ENCODE assay signal across 26 mouse cellular contexts in genomic region chr7:113367440-113367839, GRCm38 (mm10). TPM values are rescaled to one million over a fixed set of nuclear protein-coding genes. Genes with fewer than 3 reads are reported as not detected.
DNase-seq lines count a peak whose midpoint lies in the region; ATAC-seq and TF ChIP-seq lines count a peak whose summit lies in the region.
"Had no signal": no experiment of that assay in that cellular context is flagged by ENCODE, and none has a peak within 500 bp of the region (broad histone marks: within the 10 kb centered on the region; RNA-seq: fewer than 3 reads in every experiment).

No protein-coding gene starts in this region.

- peak overlapping the region; percentile 79 for H3K4me3 ChIP-seq in erythroblast, embryonic 14.5 days (replicated peaks)
- no peak overlapping the region for H3K4me3 ChIP-seq in hindbrain, embryonic 15.5 days
- no peak overlapping the region for H3K4me3 ChIP-seq in hindbrain, embryonic 12.5 days
- peak overlapping the region; percentile 72; the same call in 1 of the 2 replicates for H3K4me3 ChIP-seq in testis, adult 2 months (ENCODE audit: control insufficient read depth, low read depth, low read length)

- no peak overlapping the region for H3K27ac ChIP-seq in hindbrain, embryonic 15.5 days (replicated peaks)
- H3K27ac ChIP-seq in hindbrain, embryonic 12.5 days: no peak overlapping the region
- no peak overlapping the region for H3K27ac ChIP-seq in testis, adult 2 months (ENCODE audit: control insufficient read depth, insufficient read depth, low read depth, low read length)
- H3K27ac ChIP-seq: embryonic facial prominence, embryonic 13.5 days; macrophage; midbrain, embryonic 12.5 days; stomach, postnatal 0 days had no signal

- peaks cover 31% of the 10 kb centered on the region for H3K4me1 ChIP-seq in erythroblast, embryonic 14.5 days (ENCODE audit: control insufficient read depth)
- peaks cover 26% of the 10 kb centered on the region for H3K4me1 ChIP-seq in hindbrain, embryonic 15.5 days (replicated peaks)
- H3K4me1 ChIP-seq in hindbrain, embryonic 12.5 days: peaks cover 13% of the 10 kb centered on the region
- H3K4me1 ChIP-seq in testis, adult 2 months (ENCODE audit: control insufficient read depth, insufficient read depth, low read length): no peaks in the 10 kb centered on the region

- H3K36me3 ChIP-seq in erythroblast, embryonic 14.5 days (ENCODE audit: control insufficient read depth): no peaks in the 10 kb centered on the region; the same call in 1 of the 2 replicates
- no peaks in the 10 kb centered on the region for H3K36me3 ChIP-seq in hindbrain, embryonic 15.5 days
- no peaks in the 10 kb centered on the region for H3K36me3 ChIP-seq in hindbrain, embryonic 12.5 days
- H3K36me3 ChIP-seq in testis, adult 2 months (ENCODE audit: control insufficient read depth, insufficient read depth, low read length): no peaks in the 10 kb centered on the region; the same call in 1 of the 2 replicates
- H3K36me3 ChIP-seq: embryonic facial prominence, embryonic 13.5 days; midbrain, embryonic 12.5 days had no signal

- no peaks in the 10 kb centered on the region for H3K9me3 ChIP-seq in erythroblast, embryonic 14.5 days (ENCODE audit: control insufficient read depth, low read length)
- no peaks in the 10 kb centered on the region for H3K9me3 ChIP-seq in hindbrain, embryonic 15.5 days
- H3K9me3 ChIP-seq in hindbrain, embryonic 12.5 days (replicated peaks): no peaks in the 10 kb centered on the region
- H3K9me3 ChIP-seq: embryonic facial prominence, embryonic 13.5 days; midbrain, embryonic 12.5 days had no signal

- ATAC-seq in erythroblast, adult 5-6 weeks (replicated peaks; ENCODE audit: low FRiP score, poor library complexity, severe bottlenecking): no peak
- ATAC-seq in hindbrain, embryonic 15.5 days (ENCODE audit: low FRiP score, low read depth): no peak
- no peak for ATAC-seq in hindbrain, embryonic 12.5 days (ENCODE audit: low FRiP score)

- DNase-seq in testis, postnatal 10 days (ENCODE audit: low spot score): no peak
- no peak for DNase-seq in kidney, postnatal 14 days
- DNase-seq in urinary bladder, adult 2 months (ENCODE audit: low spot score): no peak
- DNase-seq: adrenal gland, postnatal 14 days; cerebellum, adult 11 months; cerebellum, postnatal 10 days; gastrocnemius, postnatal 25 days; kidney, adult 11 months; thymus, postnatal 25 days had no signal

- no peak overlapping the region for H3K9ac ChIP-seq in hindbrain, embryonic 15.5 days
- H3K9ac ChIP-seq in hindbrain, embryonic 12.5 days: no peak overlapping the region

- TF ChIP-seq CTCF in testis, adult 2 months (IDR thresholded peaks at IDR 0.05; ENCODE audit: control insufficient read depth, insufficient read depth, insufficient replicate concordance, low read depth, low read length): no peak

- no peaks in the 10 kb centered on the region for H3K27me3 ChIP-seq in erythroblast, embryonic 14.5 days (ENCODE audit: control insufficient read depth)
- no peaks in the 10 kb centered on the region for H3K27me3 ChIP-seq in hindbrain, embryonic 15.5 days
- H3K27me3 ChIP-seq in hindbrain, embryonic 12.5 days: no peaks in the 10 kb centered on the region
- H3K27me3 ChIP-seq in testis, adult 2 months (ENCODE audit: control insufficient read depth, insufficient read depth, low read length): no peaks in the 10 kb centered on the region
- H3K27me3 ChIP-seq: midbrain, embryonic 12.5 days had no signal

- WGBS in hindbrain, embryonic 15.5 days: 62% methylated on average over 4 of the region's 4 CpGs
- WGBS in hindbrain, embryonic 12.5 days: 73% methylated on average over 4 of the region's 4 CpGs

- no peak for TF ChIP-seq POLR2A in testis, adult 2 months (IDR thresholded peaks at IDR 0.05; ENCODE audit: control insufficient read depth, low read depth, low read length)

- H3K4me2 ChIP-seq in hindbrain, embryonic 15.5 days: peak overlapping the region; percentile 75; the same call in 1 of the 2 replicates
- no peak overlapping the region for H3K4me2 ChIP-seq in hindbrain, embryonic 12.5 days (replicated peaks)

RNA-seq across cellular contexts. Expression of gene Btbd10, which starts 1.8 kb away (rescaled TPM):
- 0.30 and 1.3 TPM in 2 replicates for polyA plus RNA-seq in erythroblast, embryonic 14.5 days (2012)
- 9.2 and 10.2 TPM in 2 replicates for total RNA-seq in erythroblast, adult 5-6 weeks (2015; ENCODE audit: low replicate concordance)
- 10.6 and 11.5 TPM in 2 replicates for total RNA-seq in erythroblast, adult 5-6 weeks (2017; ENCODE audit: low replicate concordance)
- 75.2 and 75.3 TPM in 2 replicates for polyA plus RNA-seq in hindbrain, embryonic 15.5 days (2015; fragmentation: Nextera tagmentation; extraction: Ambion mirVana)
- 42.8 and 45.4 TPM in 2 replicates for polyA plus RNA-seq in hindbrain, embryonic 12.5 days (2016; fragmentation: Nextera tagmentation; extraction: Ambion mirVana)
- polyA plus RNA-seq in testis, adult 2 months (2012; rRNA removed): 72.9 and 74.3 TPM in 2 replicates
- polyA plus RNA-seq in urinary bladder, adult 2 months (2012; rRNA removed): 21.2 and 26.6 TPM in 2 replicates

RNA-seq across cellular contexts. Expression of gene Pth, which starts 20.9 kb away (rescaled TPM):
- polyA plus RNA-seq in erythroblast, embryonic 14.5 days (2012): not detected in 2 replicates
- not detected in 2 replicates for total RNA-seq in erythroblast, adult 5-6 weeks (2015; ENCODE audit: low replicate concordance)
- not detected in 2 replicates for total RNA-seq in erythroblast, adult 5-6 weeks (2017; ENCODE audit: low replicate concordance)
- polyA plus RNA-seq in hindbrain, embryonic 15.5 days (2015; fragmentation: Nextera tagmentation; extraction: Ambion mirVana): not detected in 2 replicates
- polyA plus RNA-seq in hindbrain, embryonic 12.5 days (2016; fragmentation: Nextera tagmentation; extraction: Ambion mirVana): not detected in 2 replicates
- not detected in 2 replicates for polyA plus RNA-seq in testis, adult 2 months (2012; rRNA removed)
- polyA plus RNA-seq in urinary bladder, adult 2 months (2012; rRNA removed): not detected in 2 replicates
- total RNA-seq: adrenal gland, postnatal 14 days; ES-E14; gastrocnemius, postnatal 25 days; heart, adult 8-10 months; layer of hippocampus, postnatal 14 days; left cerebral cortex, postnatal 10 days had no signal
- polyA plus RNA-seq: brain, embryonic 14.5 days; embryonic facial prominence, embryonic 13.5 days; heart, postnatal 0 days; kidney, embryonic 16.5 days; limb, embryonic 14.5 days; macrophage; midbrain, embryonic 12.5 days; stomach, postnatal 0 days had no signal

Comparison
In these comparisons a context has a peak if more than half of its experiments do, and no peak if none do; other contexts are left out.
1. H3K4me3 ChIP-seq: peak in erythroblast, embryonic 14.5 days (single experiment) and testis, adult 2 months (single experiment); none in hindbrain, embryonic 15.5 days (single experiment) and hindbrain, embryonic 12.5 days (single experiment).